Mouse (Mus musculus) testis, adult 2 months (tissue): ENCODE measurements around the gene Retsat.

ENCODE experiments used
- CTCF ChIP-seq: fragments of 200-500 bp; IDR thresholded peaks from 2 replicates; pipeline ENCODE4 v1.5.1; 2012; ENCODE audit warnings: low read depth, mild to moderate bottlenecking, inconsistent platforms, low read length, moderate library complexity; ENCODE audit not compliant: control insufficient read depth, insufficient read depth, insufficient replicate concordance
- POLR2A ChIP-seq: fragments of 200-500 bp; IDR thresholded peaks from 2 replicates; pipeline ENCODE4 v1.6.1; 2012; ENCODE audit warnings: low read depth, mild to moderate bottlenecking, inconsistent platforms, low read length, moderate library complexity; ENCODE audit not compliant: control insufficient read depth

DNA sequence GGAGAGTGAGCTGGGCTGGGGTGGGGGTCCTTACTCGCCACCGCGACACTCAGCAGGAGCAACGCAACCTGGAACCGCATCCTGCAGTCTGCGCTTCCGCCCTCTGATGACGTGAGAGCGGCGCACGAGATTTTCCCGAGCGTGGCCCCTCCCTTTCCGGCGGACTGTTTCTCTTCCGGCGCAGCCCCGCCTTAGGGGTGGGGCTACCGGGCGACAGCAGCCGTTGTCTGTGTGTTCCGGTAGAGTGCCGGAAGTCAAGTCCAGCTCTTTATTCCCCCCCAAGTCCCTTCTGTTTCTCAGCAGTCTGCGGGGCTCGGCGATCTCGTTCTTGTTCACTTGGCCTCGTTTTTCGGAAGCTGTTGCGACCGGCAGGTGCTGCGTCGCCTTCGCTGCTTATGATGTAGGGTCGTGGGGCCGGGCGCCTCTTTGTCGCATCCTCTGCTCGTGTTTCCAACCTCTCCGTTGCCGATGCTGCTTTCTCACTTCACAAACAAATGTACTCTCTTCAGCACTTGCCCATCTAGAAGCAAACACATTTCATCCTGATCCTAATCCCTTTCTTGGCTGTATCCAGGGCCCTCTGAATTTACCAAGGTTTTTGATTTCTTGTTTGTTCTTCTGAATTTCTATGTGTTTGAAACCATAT, 18.5 kb downstream of the Retsat start, which contains the start of gene Tgoln1:
- TF ChIP-seq CTCF, result no peak
- peak; percentile 98 for TF ChIP-seq POLR2A
